Mouse (Mus musculus) neural tube, embryonic 15.5 days (tissue): ENCODE results near the gene Gm10392. TPM values are rescaled to one million over a fixed set of nuclear protein-coding genes. Genes with fewer than 3 reads are reported as not detected.

Source experiments
- ATAC-seq: fragments of 200-750 bp; cut with Nextera tagmentation; 2 replicates; pipeline ENCODE4 v1.8.0; 2017; ENCODE audit warnings: mild to moderate bottlenecking, moderate TSS enrichment, moderate library complexity; ENCODE audit not compliant: low FRiP score
- H3K27ac ChIP-seq: fragments of 300-500 bp; sonication (generic); replicated peaks from 2 replicates; pipeline ENCODE4 v1.5.1; 2015; ENCODE audit warnings: mild to moderate bottlenecking, inconsistent platforms
- H3K27me3 ChIP-seq: fragments of 300-500 bp; sonication (generic); replicated peaks from 2 replicates; pipeline ENCODE4 v1.6.1; 2015; ENCODE audit warnings: inconsistent platforms
- H3K36me3 ChIP-seq: fragments of 300-500 bp; sonication (generic); 2 replicates; pipeline ENCODE4 v1.6.1; 2015; ENCODE audit warnings: inconsistent platforms
- H3K4me1 ChIP-seq: fragments of 300-500 bp; sonication (generic); 2 replicates; pipeline ENCODE4 v1.6.1; 2015; ENCODE audit warnings: inconsistent platforms
- H3K4me2 ChIP-seq: fragments of 300-500 bp; sonication (generic); 2 replicates; pipeline ENCODE4 v1.6.1; 2015; ENCODE audit warnings: inconsistent platforms, mild to moderate bottlenecking, moderate library complexity
- H3K4me3 ChIP-seq: fragments of 300-500 bp; sonication (generic); replicated peaks from 2 replicates; pipeline ENCODE4 v1.5.1; 2015; ENCODE audit warnings: mild to moderate bottlenecking, inconsistent platforms
- H3K9ac ChIP-seq: fragments of 300-500 bp; sonication (generic); replicated peaks from 2 replicates; pipeline ENCODE4 v1.6.1; 2015; ENCODE audit warnings: mild to moderate bottlenecking, inconsistent platforms
- H3K9me3 ChIP-seq: fragments of 300-500 bp; sonication (generic); replicated peaks from 2 replicates; pipeline ENCODE4 v1.6.1; 2016; ENCODE audit warnings: inconsistent platforms
- WGBS: fragments of 180-500 bp; shearing (Covaris S2); methylation state at CpG from one replicate; pipeline ENCODE4 v1.1.7; 2015; ENCODE audit warnings: mixed read lengths; 5-methylcytosine and 5-hydroxymethylcytosine counted together
- polyA plus RNA-seq: library from polyadenylated mRNA; unstranded; fragments of >200 nt; fragmentation: Nextera tagmentation; extraction: Ambion mirVana; gene quantifications from 2 replicates; pipeline ENCODE4 v1.2.1, GENCODE M21; 2015

Gm10392 gene
- polyA plus RNA-seq, 1 experiment from 2014 or later: 0.15 TPM

DNA sequence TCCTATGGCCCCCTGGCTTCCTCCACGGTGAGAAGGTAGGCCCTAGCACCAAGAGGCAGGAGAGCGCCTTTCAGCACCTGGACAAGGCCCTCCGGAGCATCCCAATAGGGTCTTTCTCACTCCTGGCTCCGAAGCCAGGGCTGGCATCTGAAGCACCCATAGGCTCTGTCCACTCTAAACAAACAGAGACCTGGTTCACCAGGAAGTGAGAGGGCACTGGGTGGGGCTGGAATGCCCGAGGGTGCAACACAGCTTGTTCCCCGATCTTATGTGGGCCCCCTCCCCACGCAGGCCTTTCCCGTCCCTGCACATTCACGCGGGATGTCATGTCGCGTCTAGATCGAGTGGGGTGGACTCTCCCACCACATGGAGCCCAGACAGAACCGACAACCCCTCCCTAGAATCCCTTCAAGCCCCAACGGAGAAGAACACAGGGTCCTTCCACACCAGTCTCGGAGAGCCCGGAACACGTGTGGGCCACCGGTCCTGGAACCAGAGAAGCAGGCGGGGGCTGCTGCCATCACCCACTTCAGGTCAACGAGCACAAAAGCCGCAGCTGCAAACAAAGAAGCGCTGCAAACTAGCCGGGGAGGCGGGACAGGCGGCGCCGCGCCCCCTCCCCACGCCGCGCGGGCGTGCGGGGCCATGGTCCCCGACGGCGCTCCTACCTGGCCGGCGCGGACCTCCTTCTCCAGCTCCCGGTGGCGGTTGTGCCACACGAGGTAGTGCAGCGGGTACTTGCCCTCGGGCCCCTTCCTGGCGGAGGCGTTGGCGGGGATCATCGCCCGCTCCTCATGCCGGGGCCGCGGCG lies 30.0 kb downstream of the Gm10392 start:
- Histone ChIP-seq H3K4me3 (peak overlapping the region; percentile 87), H3K4me1 (peaks cover 82% of the 10 kb centered on the region), H3K36me3 (no peaks in the 10 kb centered on the region), H3K9ac (peak overlapping the region; percentile 93), H3K4me2 (peak overlapping the region; percentile 94), H3K9me3 (no peaks in the 10 kb centered on the region), H3K27me3 (no peaks in the 10 kb centered on the region), H3K27ac (peak overlapping the region; percentile 91)
- no peak for ATAC-seq
- WGBS: 2% methylated on average over 55 of the region's 55 CpGs

DNA sequence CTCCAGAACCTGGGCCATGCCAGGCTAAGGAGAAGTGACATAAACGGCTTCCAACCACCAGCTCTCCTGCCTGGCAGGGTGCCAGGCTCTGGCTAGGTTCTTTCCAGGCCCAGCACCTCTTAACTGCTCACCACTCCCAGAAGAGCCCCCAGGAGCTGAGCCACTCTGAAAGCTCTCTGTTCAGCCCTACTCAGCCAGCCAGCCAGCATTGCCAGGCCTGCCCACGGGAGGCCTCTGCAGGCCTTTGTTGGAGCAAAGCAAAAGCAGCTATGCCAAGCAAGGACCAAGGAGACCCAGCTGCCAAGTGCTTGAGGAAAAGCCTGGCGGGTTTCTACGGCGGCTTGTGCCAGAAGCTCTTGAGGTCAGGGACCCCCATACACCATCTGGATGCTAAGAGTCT lies 32.2 kb downstream of the Gm10392 start:
- WGBS: 19% methylated on average over 5 of the region's 5 CpGs
- ATAC-seq: no peak
- Histone ChIP-seq H3K9me3 (no peaks in the 10 kb centered on the region), H3K27ac (peak overlapping the region; percentile 41), H3K27me3 (no peaks in the 10 kb centered on the region), H3K4me1 (peaks cover 82% of the 10 kb centered on the region), H3K4me2 (peak overlapping the region; percentile 94), H3K9ac (peak overlapping the region; percentile 93), H3K36me3 (no peaks in the 10 kb centered on the region), H3K4me3 (peak overlapping the region; percentile 87)

DNA sequence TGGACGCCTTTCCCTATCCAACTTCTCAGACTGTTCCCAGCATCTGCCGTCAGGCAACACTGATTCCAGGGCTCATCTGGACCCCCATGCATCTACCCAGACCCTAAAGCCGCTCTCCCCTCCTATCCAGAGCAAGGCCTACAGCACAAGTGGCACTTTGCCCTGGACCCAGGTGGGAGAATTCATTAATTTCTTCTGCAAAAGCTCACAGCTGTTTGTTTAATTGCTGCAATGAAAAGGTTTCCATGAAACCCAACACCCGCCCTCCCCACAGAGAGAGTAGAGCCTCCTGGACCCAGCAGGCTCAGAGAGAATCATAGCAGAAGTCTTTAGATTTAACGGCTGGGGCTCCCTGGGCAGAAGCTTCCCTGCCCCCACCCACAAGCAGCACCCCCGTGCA lies 33.8 kb downstream of the Gm10392 start:
- Histone ChIP-seq H3K36me3 (no peaks in the 10 kb centered on the region), H3K9ac (0 out of 2 replicates have a peak overlapping the region, but pooled peaks have one; percentile 8), H3K4me2 (peak overlapping the region; percentile 94), H3K4me1 (peaks cover 66% of the 10 kb centered on the region), H3K27me3 (no peaks in the 10 kb centered on the region), H3K27ac (peak overlapping the region; percentile 45; the same call in 1 of the 2 replicates), H3K9me3 (no peaks in the 10 kb centered on the region), H3K4me3 (no peak overlapping the region)
- WGBS: 14% methylated on average over 6 of the region's 6 CpGs
- no peak for ATAC-seq

DNA sequence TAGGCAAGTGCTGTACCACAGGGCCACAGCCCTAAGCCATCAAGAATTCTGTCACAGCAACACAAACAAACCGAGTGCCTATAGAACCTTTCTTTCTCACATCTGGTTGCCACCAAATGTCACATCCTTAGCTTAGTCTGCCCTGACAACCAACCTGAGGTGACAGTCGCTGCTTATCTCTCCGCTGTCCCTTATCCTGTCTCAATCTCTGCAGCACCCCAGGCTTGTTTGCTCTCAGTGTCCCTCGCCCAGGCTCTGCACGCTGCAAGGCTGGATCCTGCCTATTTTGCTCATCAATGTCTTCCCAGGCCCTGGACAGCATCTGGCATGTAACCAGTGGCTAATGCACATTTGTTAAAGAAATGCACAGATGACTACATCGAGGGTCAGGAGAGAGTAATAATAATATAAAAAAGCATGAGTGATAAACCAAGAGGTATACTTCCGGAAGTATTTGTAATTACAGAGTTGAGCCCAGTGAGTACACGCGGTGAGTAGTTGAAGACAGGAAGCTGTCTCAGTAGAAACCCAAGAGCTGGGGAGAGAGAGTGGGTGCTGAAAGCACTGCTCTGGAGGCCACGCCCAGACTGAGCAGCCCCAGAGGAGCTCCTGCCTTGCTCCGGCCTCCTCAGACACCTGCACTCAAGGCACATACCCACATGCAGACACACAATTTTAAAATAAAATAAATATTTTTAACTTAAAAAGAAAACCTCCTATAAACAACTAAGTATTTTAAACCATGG lies 35.3 kb downstream of the Gm10392 start:
- Histone ChIP-seq H3K27ac (no peak overlapping the region; the same call in 1 of the 2 replicates), H3K4me3 (no peak overlapping the region), H3K4me1 (peaks cover 59% of the 10 kb centered on the region), H3K9me3 (no peaks in the 10 kb centered on the region), H3K27me3 (no peaks in the 10 kb centered on the region), H3K36me3 (no peaks in the 10 kb centered on the region), H3K4me2 (no peak overlapping the region), H3K9ac (0 out of 2 replicates have a peak overlapping the region, but pooled peaks have one; percentile 23)
- 73% methylated on average over 11 of the region's 11 CpGs for WGBS
- no peak for ATAC-seq

DNA sequence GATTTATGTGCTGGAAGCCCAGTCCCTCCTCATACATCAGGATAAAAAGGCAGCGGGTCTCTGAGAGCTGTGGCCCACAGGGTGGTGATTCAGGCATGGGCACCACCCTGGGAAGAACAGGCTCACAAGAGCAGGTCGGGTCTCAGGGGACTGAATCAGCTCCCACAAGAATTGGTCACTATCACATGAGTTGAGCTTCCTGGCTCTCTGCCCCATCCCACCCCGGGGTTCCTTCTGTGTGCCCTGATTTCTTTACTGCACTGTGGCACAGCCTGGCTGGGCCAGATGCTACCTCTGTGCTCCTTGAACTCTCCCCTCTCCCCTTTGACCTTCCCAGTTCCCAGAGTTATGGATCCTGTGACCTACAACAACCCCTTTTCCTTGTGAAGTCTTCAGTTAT lies 36.0 kb downstream of the Gm10392 start:
- Histone ChIP-seq H3K9ac (no peak overlapping the region), H3K27me3 (no peaks in the 10 kb centered on the region), H3K9me3 (no peaks in the 10 kb centered on the region), H3K4me2 (no peak overlapping the region), H3K36me3 (no peaks in the 10 kb centered on the region), H3K27ac (no peak overlapping the region), H3K4me3 (no peak overlapping the region), H3K4me1 (peaks cover 52% of the 10 kb centered on the region)
- WGBS: 75% methylated on average over 3 of the region's 3 CpGs
- ATAC-seq: no peak

DNA sequence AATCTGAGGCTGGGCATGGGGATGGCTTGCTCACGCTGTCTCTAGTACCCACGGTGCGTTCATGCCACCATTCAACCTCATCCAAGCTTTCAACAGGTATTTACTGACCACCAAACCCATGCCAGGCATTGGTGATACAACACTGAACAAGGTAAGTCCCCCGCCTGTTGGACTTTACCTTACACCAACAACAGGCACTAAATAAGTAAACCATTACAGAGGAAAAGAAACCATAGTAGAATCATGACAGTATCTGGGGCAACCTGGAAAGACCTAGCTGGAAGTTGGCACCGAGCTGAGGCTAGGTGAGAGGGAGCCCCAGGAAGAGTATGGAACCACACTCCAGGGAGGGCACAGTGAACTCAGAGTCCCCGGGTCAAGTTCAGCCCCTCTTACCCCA lies 42.1 kb downstream of the Gm10392 start:
- Histone ChIP-seq H3K9me3 (no peaks in the 10 kb centered on the region), H3K27me3 (no peaks in the 10 kb centered on the region), H3K9ac (no peak overlapping the region), H3K27ac (no peak overlapping the region), H3K36me3 (peaks cover 23% of the 10 kb centered on the region), H3K4me2 (no peak overlapping the region), H3K4me3 (no peak overlapping the region), H3K4me1 (no peaks in the 10 kb centered on the region; the same call in 1 of the 2 replicates)
- no peak for ATAC-seq
- 95% methylated on average over 6 of the region's 6 CpGs for WGBS

DNA sequence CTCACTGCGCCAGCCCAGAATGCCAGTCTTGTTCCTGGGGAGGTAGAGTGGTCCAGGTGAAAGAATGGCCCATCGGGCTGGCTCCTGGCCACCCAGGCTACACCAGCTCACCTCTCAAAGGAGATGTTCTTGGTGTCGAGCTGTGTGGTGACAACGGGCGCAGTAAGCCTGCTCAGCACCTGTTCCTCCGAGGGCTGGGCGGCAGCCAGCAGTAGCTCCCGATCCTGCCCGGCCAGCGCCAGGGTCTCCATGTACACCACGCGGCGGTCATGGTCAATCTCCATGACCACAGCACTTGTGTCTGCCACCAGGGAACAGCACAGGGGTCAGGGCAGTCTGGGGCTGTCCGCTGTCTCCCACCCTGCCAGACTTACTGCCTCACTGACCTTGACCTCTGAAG lies 42.8 kb downstream of the Gm10392 start:
- Histone ChIP-seq H3K9ac (no peak overlapping the region), H3K27ac (no peak overlapping the region), H3K4me2 (no peak overlapping the region), H3K9me3 (no peaks in the 10 kb centered on the region), H3K36me3 (peaks cover 30% of the 10 kb centered on the region), H3K27me3 (no peaks in the 10 kb centered on the region), H3K4me3 (no peak overlapping the region), H3K4me1 (no peaks in the 10 kb centered on the region)
- WGBS: 95% methylated on average over 14 of the region's 14 CpGs
- ATAC-seq: no peak

DNA sequence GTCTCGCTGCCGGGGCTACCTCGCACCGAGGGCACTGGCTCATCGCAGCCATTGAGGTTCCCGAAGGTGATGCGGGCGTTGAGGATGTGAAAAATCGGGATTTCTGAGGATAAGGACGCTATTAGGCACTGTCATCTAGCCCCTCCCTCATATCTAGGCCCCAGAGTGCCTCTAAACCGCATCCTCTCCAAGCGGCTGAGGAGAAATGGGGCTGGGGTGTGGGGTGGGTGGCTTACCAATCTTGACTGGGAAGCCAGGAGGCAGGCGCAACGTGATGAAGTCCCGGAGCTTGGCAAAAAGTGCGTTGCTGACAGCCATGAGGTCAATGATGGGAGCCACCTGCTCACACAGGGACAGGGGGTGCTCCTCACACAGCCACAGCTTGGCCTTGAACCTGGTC lies 46.2 kb downstream of the Gm10392 start:
- peaks cover 41% of the 10 kb centered on the region for H3K36me3 ChIP-seq
- ATAC-seq: no peak

DNA sequence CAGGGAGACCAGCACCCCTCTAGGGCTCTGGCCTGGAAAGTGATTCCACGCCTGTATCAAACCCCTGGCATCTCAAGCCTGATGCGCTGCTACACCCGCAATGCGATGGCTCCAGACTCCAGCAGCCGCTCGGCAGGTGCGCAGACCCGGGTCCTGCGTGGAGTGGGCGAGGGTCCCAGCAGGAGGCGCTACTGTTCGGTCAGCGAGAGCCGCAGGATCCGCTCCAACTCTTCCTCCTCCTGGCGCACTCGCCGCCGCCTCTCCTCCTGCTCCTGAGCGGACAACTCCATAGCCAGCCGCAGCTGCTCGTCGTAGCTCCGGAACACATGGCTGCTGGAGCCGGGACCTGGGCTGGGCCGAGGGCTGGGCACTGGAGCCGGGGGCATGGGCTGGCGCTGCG lies 47.6 kb downstream of the Gm10392 start:
- H3K36me3 ChIP-seq: peaks cover 37% of the 10 kb centered on the region
- no peak for ATAC-seq
- peaks cover 4% of the 10 kb centered on the region; the same call in 1 of the 2 replicates for H3K4me1 ChIP-seq

More for the DNA sequence above, 46.2 kb downstream of the Gm10392 start:
- Histone ChIP-seq H3K9me3 (no peaks in the 10 kb centered on the region), H3K4me2 (no peak overlapping the region), H3K4me1 (peaks cover 1% of the 10 kb centered on the region; the same call in 1 of the 2 replicates), H3K27ac (no peak overlapping the region), H3K27me3 (peaks cover 14% of the 10 kb centered on the region; the same call in 1 of the 2 replicates), H3K4me3 (no peak overlapping the region), H3K9ac (no peak overlapping the region)
- WGBS: 92% methylated on average over 16 of the region's 16 CpGs

DNA sequence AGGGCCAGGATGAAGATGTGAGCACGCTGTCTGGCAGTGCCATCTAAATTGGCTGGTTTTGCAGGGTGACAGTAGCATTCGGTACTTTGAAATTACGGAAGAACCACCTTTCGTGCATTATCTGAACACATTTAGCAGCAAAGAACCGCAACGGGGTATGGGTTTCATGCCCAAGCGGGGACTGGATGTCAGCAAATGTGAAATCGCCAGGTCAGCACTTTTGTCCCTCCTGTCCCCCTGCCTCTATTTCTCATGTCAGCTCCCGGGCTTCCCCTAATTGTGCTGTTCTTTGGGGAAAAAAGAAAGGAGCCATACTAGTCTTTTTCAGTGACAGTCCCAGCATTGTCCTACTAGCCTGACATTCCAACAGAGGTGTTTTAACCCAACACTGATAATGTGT lies 50.6 kb downstream of the Gm10392 start:
- ATAC-seq: no peak
- Histone ChIP-seq H3K9me3 (no peaks in the 10 kb centered on the region), H3K4me2 (no peak overlapping the region), H3K27me3 (peaks cover 54% of the 10 kb centered on the region), H3K27ac (no peak overlapping the region), H3K4me3 (no peak overlapping the region), H3K9ac (no peak overlapping the region), H3K4me1 (peaks cover 4% of the 10 kb centered on the region; the same call in 1 of the 2 replicates), H3K36me3 (peaks cover 29% of the 10 kb centered on the region)
- 82% methylated on average over 9 of the region's 9 CpGs for WGBS

More for the DNA sequence above, 47.6 kb downstream of the Gm10392 start:
- 76% methylated on average over 27 of the region's 29 CpGs for WGBS
- Histone ChIP-seq H3K4me3 (no peak overlapping the region), H3K4me2 (no peak overlapping the region), H3K9me3 (no peaks in the 10 kb centered on the region), H3K27ac (no peak overlapping the region), H3K9ac (no peak overlapping the region), H3K27me3 (peaks cover 27% of the 10 kb centered on the region)

DNA sequence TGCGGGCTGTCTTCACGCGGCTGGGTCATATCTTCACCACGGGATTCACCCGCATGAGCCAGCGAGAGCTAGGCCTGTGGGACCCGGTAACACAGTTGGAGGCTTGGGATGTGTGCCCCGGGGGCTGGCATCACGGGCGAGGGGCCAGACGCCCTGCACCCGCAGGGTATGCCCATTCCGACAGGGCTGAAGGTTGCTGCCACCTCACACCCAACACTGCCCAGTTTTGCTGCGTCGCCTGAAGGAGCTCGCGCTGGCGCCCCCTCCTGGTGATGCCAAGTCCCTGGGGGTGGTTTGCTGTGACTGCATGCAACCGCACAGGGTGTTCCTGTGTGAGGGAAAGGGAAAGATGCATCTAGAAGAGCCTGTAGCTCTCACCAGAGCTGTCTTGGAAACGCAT lies 51.2 kb downstream of the Gm10392 start:
- H3K9ac ChIP-seq: no peak overlapping the region
- 13% methylated on average over 20 of the region's 20 CpGs for WGBS
- peak overlapping the region; percentile 30; the same call in 1 of the 2 replicates for H3K4me2 ChIP-seq
- no peak overlapping the region for H3K27ac ChIP-seq
- peaks cover 59% of the 10 kb centered on the region for H3K27me3 ChIP-seq
- H3K4me1 ChIP-seq: peaks cover 5% of the 10 kb centered on the region
- no peaks in the 10 kb centered on the region for H3K9me3 ChIP-seq
- no peak for ATAC-seq
- H3K36me3 ChIP-seq: peaks cover 26% of the 10 kb centered on the region
- H3K4me3 ChIP-seq: no peak overlapping the region
